Mouse (Mus musculus): ENCODE data around the gene Nck2. TPM values are rescaled to one million over a fixed set of nuclear protein-coding genes. Genes with fewer than 3 reads are reported as not detected.

Gene Nck2
- polyA plus RNA-seq, 1 experiment from 2014 or later, result 24.6 TPM

DNA sequence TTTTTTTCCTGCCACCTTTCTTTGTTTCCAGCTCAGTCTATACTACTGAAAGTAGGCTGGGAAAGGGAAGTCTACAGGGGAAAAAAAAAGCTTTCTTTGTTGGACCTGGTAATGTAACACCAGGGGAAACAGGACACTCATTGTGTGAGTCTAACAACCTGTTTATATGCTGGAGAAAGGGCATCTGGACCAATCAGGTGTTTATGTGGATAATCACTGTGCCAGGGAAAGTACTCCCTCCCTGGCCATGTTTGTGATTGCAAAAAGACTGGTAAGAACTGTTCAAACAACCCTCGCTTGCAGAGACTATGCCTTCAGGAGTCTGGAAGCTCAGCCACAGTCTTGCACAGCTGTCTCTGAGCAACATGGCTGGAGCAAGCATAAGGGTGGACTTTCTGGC is 146.3 kb downstream of the Nck2 start:
- no peaks in the 10 kb centered on the region for H3K4me1 ChIP-seq (ENCODE audit: control insufficient read depth, insufficient read depth, low read length)
- H3K36me3 ChIP-seq (ENCODE audit: control insufficient read depth, insufficient read depth, low read length), result no peaks in the 10 kb centered on the region
- WGBS (ENCODE audit: insufficient replicate concordance), result 69% methylated on average over 1 of the region's 1 CpGs
- no peak overlapping the region for H3K4me2 ChIP-seq
- no peaks in the 10 kb centered on the region for H3K9me3 ChIP-seq (replicated peaks; ENCODE audit: control insufficient read depth, low read length)
- no peak overlapping the region for H3K9ac ChIP-seq (ENCODE audit: low read depth, low read length)
- H3K4me3 ChIP-seq (ENCODE audit: low read depth, low read length), result no peak overlapping the region
- no peaks in the 10 kb centered on the region for H3K27me3 ChIP-seq (ENCODE audit: control insufficient read depth, insufficient read depth, low read length)
- ATAC-seq (replicated peaks; ENCODE audit: insufficient number of reproducible peaks, low FRiP score, low TSS enrichment), result no peak
- no peak overlapping the region for H3K27ac ChIP-seq (ENCODE audit: low read depth, low read length)

DNA sequence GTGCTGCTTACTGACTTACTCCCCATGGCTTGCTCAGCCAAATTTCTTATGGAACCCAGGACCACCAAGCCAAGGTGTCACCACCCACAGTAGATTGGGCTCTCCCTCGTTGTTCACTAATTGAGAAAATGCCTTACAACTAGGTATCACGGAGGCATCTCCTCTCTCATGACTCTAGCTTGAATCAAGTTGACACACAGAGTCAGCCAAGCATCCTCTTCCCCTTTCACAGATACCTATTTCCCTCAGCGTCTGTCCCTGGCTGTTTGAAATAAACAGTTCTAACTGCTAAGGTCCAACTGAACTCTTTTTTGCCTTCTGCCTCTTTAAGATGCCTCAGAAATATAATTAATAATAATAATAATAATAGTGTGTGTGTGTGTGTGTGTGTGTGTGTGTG is 148.7 kb downstream of the Nck2 start:
- no peak overlapping the region for H3K4me2 ChIP-seq
- no peaks in the 10 kb centered on the region for H3K4me1 ChIP-seq (ENCODE audit: control insufficient read depth, insufficient read depth, low read length)
- WGBS (ENCODE audit: insufficient replicate concordance), result 61% methylated on average over 3 of the region's 3 CpGs
- no peak overlapping the region for H3K4me3 ChIP-seq (ENCODE audit: low read depth, low read length)
- H3K36me3 ChIP-seq (ENCODE audit: control insufficient read depth, insufficient read depth, low read length), result no peaks in the 10 kb centered on the region
- no peak for ATAC-seq (replicated peaks; ENCODE audit: insufficient number of reproducible peaks, low FRiP score, low TSS enrichment)
- H3K9me3 ChIP-seq (replicated peaks; ENCODE audit: control insufficient read depth, low read length), result no peaks in the 10 kb centered on the region
- H3K27ac ChIP-seq (ENCODE audit: low read depth, low read length), result no peak overlapping the region
- H3K27me3 ChIP-seq (ENCODE audit: control insufficient read depth, insufficient read depth, low read length), result no peaks in the 10 kb centered on the region
- no peak overlapping the region for H3K9ac ChIP-seq (ENCODE audit: low read depth, low read length)

- no peaks in the 10 kb centered on the region for H3K4me1 ChIP-seq (ENCODE audit: control insufficient read depth, insufficient read depth, low read length)
- ATAC-seq (replicated peaks; ENCODE audit: insufficient number of reproducible peaks, low FRiP score, low TSS enrichment), result no peak
- WGBS (ENCODE audit: insufficient replicate concordance), result 46% methylated on average over 4 of the region's 4 CpGs
Measured at GRCm38 (mm10) chr1:43594738-43595137, 150.4 kb downstream of the Nck2 start.

GRCm38 (mm10) chr1:43597731-43598130 is 153.4 kb downstream of the Nck2 start:
- Histone ChIP-seq H3K27ac (ENCODE audit: low read depth, low read length) (no peak overlapping the region), H3K27me3 (ENCODE audit: control insufficient read depth, insufficient read depth, low read length) (no peaks in the 10 kb centered on the region)
- no peak for ATAC-seq (replicated peaks; ENCODE audit: insufficient number of reproducible peaks, low FRiP score, low TSS enrichment)

More at GRCm38 (mm10) chr1:43594738-43595137, 150.4 kb downstream of the Nck2 start:
- H3K4me2 ChIP-seq, result no peak overlapping the region
- no peak overlapping the region for H3K27ac ChIP-seq (ENCODE audit: low read depth, low read length)
- H3K9ac ChIP-seq (ENCODE audit: low read depth, low read length), result no peak overlapping the region
- H3K4me3 ChIP-seq (ENCODE audit: low read depth, low read length), result no peak overlapping the region
- no peaks in the 10 kb centered on the region for H3K9me3 ChIP-seq (replicated peaks; ENCODE audit: control insufficient read depth, low read length)
- no peaks in the 10 kb centered on the region for H3K27me3 ChIP-seq (ENCODE audit: control insufficient read depth, insufficient read depth, low read length)
- H3K36me3 ChIP-seq (ENCODE audit: control insufficient read depth, insufficient read depth, low read length), result no peaks in the 10 kb centered on the region

GRCm38 (mm10) chr1:43599483-43599882 is 155.1 kb downstream of the Nck2 start:
- Histone ChIP-seq H3K36me3 (ENCODE audit: control insufficient read depth, insufficient read depth, low read length) (no peaks in the 10 kb centered on the region), H3K27ac (ENCODE audit: low read depth, low read length) (no peak overlapping the region), H3K9ac (ENCODE audit: low read depth, low read length) (no peak overlapping the region), H3K4me1 (ENCODE audit: control insufficient read depth, insufficient read depth, low read length) (no peaks in the 10 kb centered on the region), H3K27me3 (ENCODE audit: control insufficient read depth, insufficient read depth, low read length) (no peaks in the 10 kb centered on the region), H3K4me3 (ENCODE audit: low read depth, low read length) (no peak overlapping the region), H3K9me3 (replicated peaks; ENCODE audit: control insufficient read depth, low read length) (no peaks in the 10 kb centered on the region), H3K4me2 (no peak overlapping the region)
- ATAC-seq (replicated peaks; ENCODE audit: insufficient number of reproducible peaks, low FRiP score, low TSS enrichment), result no peak

More at GRCm38 (mm10) chr1:43597731-43598130, 153.4 kb downstream of the Nck2 start:
- Histone ChIP-seq H3K9me3 (replicated peaks; ENCODE audit: control insufficient read depth, low read length) (no peaks in the 10 kb centered on the region), H3K4me1 (ENCODE audit: control insufficient read depth, insufficient read depth, low read length) (no peaks in the 10 kb centered on the region), H3K36me3 (ENCODE audit: control insufficient read depth, insufficient read depth, low read length) (no peaks in the 10 kb centered on the region), H3K9ac (ENCODE audit: low read depth, low read length) (no peak overlapping the region), H3K4me3 (ENCODE audit: low read depth, low read length) (no peak overlapping the region), H3K4me2 (no peak overlapping the region)

- H3K27me3 ChIP-seq (ENCODE audit: control insufficient read depth, insufficient read depth, low read length), result no peaks in the 10 kb centered on the region
- no peak overlapping the region for H3K9ac ChIP-seq (ENCODE audit: low read depth, low read length)
- H3K27ac ChIP-seq (ENCODE audit: low read depth, low read length), result no peak overlapping the region
- H3K4me2 ChIP-seq, result no peak overlapping the region
- no peaks in the 10 kb centered on the region for H3K36me3 ChIP-seq (ENCODE audit: control insufficient read depth, insufficient read depth, low read length)
- WGBS (ENCODE audit: insufficient replicate concordance), result 37% methylated on average over 8 of the region's 8 CpGs
- no peaks in the 10 kb centered on the region for H3K9me3 ChIP-seq (replicated peaks; ENCODE audit: control insufficient read depth, low read length)
- no peak overlapping the region for H3K4me3 ChIP-seq (ENCODE audit: low read depth, low read length)
- no peaks in the 10 kb centered on the region for H3K4me1 ChIP-seq (ENCODE audit: control insufficient read depth, insufficient read depth, low read length)
- ATAC-seq (replicated peaks; ENCODE audit: insufficient number of reproducible peaks, low FRiP score, low TSS enrichment), result no peak
Measured at GRCm38 (mm10) chr1:43601054-43601453, 156.7 kb downstream of the Nck2 start.

DNA sequence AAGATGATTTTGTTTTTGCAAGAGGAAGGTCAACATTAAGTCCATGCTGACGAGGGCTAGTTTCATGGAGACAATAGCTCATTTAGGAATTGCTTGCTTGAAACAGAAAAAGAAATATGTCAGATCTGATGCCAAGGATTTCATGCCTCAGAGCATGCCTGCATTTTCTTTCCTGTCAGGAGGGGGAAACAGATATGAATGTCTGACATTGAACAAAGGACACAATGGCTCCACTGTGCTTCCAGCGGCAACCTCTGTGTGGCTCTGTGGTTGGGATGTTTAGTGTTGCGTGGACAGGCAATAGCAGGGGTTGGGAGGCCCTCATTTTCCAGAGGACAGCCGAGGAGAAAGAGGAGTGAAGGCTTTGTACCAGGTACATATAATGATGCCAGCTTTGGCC is 171.6 kb downstream of the Nck2 start:
- Histone ChIP-seq H3K4me3 (ENCODE audit: low read depth, low read length) (no peak overlapping the region), H3K9ac (ENCODE audit: low read depth, low read length) (no peak overlapping the region), H3K36me3 (ENCODE audit: control insufficient read depth, insufficient read depth, low read length) (no peaks in the 10 kb centered on the region), H3K27ac (ENCODE audit: low read depth, low read length) (no peak overlapping the region), H3K4me1 (ENCODE audit: control insufficient read depth, insufficient read depth, low read length) (no peaks in the 10 kb centered on the region), H3K27me3 (ENCODE audit: control insufficient read depth, insufficient read depth, low read length) (no peaks in the 10 kb centered on the region), H3K4me2 (no peak overlapping the region), H3K9me3 (replicated peaks; ENCODE audit: control insufficient read depth, low read length) (no peaks in the 10 kb centered on the region)
- 60% methylated on average over 4 of the region's 4 CpGs for WGBS (ENCODE audit: insufficient replicate concordance)
- ATAC-seq (replicated peaks; ENCODE audit: insufficient number of reproducible peaks, low FRiP score, low TSS enrichment), result no peak

Other genes with a start within 250 kb of the Nck2 start
- gene Fhl2, start 247.6 kb upstream of the Nck2 start, polyA plus RNA-seq (2014; fragmentation: Nextera tagmentation; extraction: Ambion mirVana), result 181 and 186 TPM in 2 replicates